Mouse (Mus musculus) liver, embryonic 13.5 days (tissue): Measurements from ENCODE around the gene Bcl6b. TPM values are rescaled to one million over a fixed set of nuclear protein-coding genes. Genes with fewer than 3 reads are reported as not detected.
A peak's percentile ranks its signal among the peaks of the same experiment; 100 is the strongest.

ENCODE experiments used
- ATAC-seq: fragments of 200-750 bp; cut with Nextera tagmentation; 2 replicates; pipeline ENCODE4 v1.8.0; 2017; ENCODE audit warnings: low read depth, mild to moderate bottlenecking, moderate number of reproducible peaks, moderate library complexity
- DNase-seq: peaks from one replicate; pipeline ENCODE4 v3.0.0; 2022
- H3K27ac ChIP-seq: fragments of 300-500 bp; sonication (generic); 2 replicates; pipeline ENCODE4 v1.5.1; 2015; ENCODE audit warnings: moderate library complexity, mild to moderate bottlenecking, inconsistent platforms
- H3K27me3 ChIP-seq: fragments of 300-500 bp; sonication (generic); 2 replicates; pipeline ENCODE4 v1.6.1; 2015; ENCODE audit warnings: mild to moderate bottlenecking, inconsistent platforms
- H3K36me3 ChIP-seq: fragments of 300-500 bp; sonication (generic); 2 replicates; pipeline ENCODE4 v1.6.1; 2015; ENCODE audit warnings: mild to moderate bottlenecking, inconsistent platforms
- H3K4me1 ChIP-seq: fragments of 300-500 bp; sonication (generic); replicated peaks from 2 replicates; pipeline ENCODE4 v1.6.1; 2015; ENCODE audit warnings: inconsistent platforms
- H3K4me2 ChIP-seq: fragments of 300-500 bp; sonication (generic); 2 replicates; pipeline ENCODE4 v1.6.1; 2015; ENCODE audit warnings: inconsistent platforms, mild to moderate bottlenecking, moderate library complexity
- H3K4me3 ChIP-seq: fragments of 300-500 bp; sonication (generic); replicated peaks from 2 replicates; pipeline ENCODE4 v1.5.1; 2015; ENCODE audit warnings: mild to moderate bottlenecking, inconsistent platforms
- H3K9ac ChIP-seq: fragments of 300-500 bp; sonication (generic); 2 replicates; pipeline ENCODE4 v1.6.1; 2015; ENCODE audit warnings: mild to moderate bottlenecking, inconsistent platforms
- H3K9me3 ChIP-seq: fragments of 300-500 bp; sonication (generic); replicated peaks from 2 replicates; pipeline ENCODE4 v1.6.1; 2016; ENCODE audit warnings: inconsistent platforms
- whole genome bisulfite sequencing: fragments of 180-500 bp; shearing (Covaris S2); methylation state at CpG from one replicate; pipeline ENCODE4 v1.1.7; 2015; ENCODE audit not compliant: insufficient replicate concordance; 5-methylcytosine and 5-hydroxymethylcytosine counted together
- polyA plus RNA-seq: library from polyadenylated mRNA; unstranded; fragments of >200 nt; fragmentation: Nextera tagmentation; extraction: Ambion mirVana; gene quantifications from 2 replicates; pipeline ENCODE4 v1.2.1, GENCODE M21; 2015

Bcl6b gene
- 1.6 and 1.8 TPM in 2 replicates for polyA plus RNA-seq

DNA sequence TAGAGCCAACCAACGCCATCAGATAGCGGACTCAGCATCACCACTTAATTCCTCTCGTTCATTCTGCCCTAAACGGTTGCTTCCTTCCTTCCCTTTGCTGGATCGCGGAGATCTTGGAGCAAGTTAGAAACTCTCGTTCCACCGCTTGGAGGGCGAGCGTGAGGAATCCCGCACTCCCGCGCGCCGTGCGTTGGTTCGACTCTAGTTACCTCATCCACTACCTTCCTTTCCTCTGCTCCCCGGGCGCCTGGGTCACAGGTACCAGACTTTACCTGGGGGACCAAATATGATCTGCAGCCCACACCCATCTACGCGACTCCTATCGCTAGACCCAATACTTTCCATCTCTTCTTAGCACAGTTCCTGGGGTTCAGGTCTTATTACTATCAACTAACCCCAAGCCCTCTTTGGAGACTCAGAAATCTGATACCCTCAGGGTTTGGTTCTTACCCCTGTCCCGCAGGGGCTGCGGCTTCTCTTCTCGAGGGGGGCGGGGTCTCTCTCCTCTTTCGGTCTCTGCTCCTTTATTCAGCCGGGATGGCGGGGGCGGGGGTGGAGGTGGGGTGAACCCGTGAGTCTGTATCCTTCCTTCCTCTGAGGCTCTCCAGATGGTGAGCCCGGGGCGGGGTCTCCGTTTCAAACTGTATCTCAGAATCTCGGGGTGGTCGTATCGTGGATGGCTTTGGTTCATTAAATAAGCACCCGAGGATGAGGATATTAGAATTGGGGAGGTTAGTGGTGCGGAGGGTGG lies at the start of gene Bcl6b:
Gene Bcl6b (minus strand): TSS at position 539 of the 751 bp plus-strand sequence.
- no peak for DNase-seq
- Histone ChIP-seq H3K27ac (peak within 1 kb of the TSS; percentile 73), H3K4me1 (peaks cover 87% of the 10 kb centered on the region), H3K9ac (peak within 1 kb of the TSS; percentile 63), H3K36me3 (peaks cover 1% of the 10 kb centered on the region; the same call in 1 of the 2 replicates), H3K4me2 (peak within 1 kb of the TSS; percentile 75), H3K9me3 (no peaks in the 10 kb centered on the region), H3K27me3 (peaks cover 53% of the 10 kb centered on the region), H3K4me3 (peak within 1 kb of the TSS; percentile 53)
- ATAC-seq, result peak; percentile 2; the same call in 1 of the 2 replicates
- 3% methylated on average over 39 of the region's 39 CpGs for WGBS

DNA sequence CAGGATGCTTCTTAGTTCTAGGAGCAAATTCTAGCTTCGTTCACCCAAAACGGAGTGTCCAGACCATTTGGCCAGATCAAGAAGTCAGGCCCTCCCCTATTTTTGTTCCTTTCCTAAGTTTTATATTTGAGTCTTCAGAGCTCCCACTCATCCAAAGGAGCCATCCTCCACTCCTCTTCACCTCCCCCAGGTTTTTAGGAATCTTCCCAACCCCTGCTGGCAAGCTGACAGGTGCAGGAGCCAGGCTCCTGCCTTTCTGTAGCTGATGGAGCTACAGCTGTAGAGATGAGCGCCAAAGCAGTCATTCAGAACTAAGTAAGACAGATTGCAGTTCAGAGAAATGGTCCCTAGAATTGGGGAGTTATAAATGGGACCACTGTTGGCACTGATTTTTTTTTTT lies 49.4 kb upstream of the Bcl6b start:
- Histone ChIP-seq H3K9ac (no peak overlapping the region), H3K36me3 (no peaks in the 10 kb centered on the region), H3K4me1 (peaks cover 3% of the 10 kb centered on the region; the same call in 1 of the 2 replicates), H3K9me3 (no peaks in the 10 kb centered on the region), H3K4me2 (no peak overlapping the region), H3K4me3 (no peak overlapping the region), H3K27me3 (no peaks in the 10 kb centered on the region), H3K27ac (no peak overlapping the region)
- ATAC-seq, result no peak
- no peak for DNase-seq
- 72% methylated on average over 3 of the region's 3 CpGs for WGBS

DNA sequence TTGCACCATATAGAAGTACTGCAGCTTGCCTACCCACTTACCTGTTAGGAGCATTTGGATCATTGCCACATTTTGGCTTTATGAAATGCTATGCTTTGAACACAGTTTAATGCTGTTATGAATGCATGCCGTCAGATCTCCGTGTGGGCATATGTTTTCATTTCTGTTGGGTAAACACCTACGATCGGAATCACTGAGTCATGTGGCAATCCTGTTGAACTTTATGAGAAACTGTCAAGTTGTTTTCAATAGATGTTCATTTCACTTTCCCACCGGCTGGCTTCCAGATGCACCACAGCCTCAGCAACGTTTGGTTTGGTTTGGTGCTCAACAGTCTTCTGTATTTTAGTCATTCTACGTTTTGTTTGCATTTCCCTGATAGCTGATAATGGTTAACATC lies 42.0 kb upstream of the Bcl6b start:
- no peak overlapping the region for H3K27ac ChIP-seq
- no peak for DNase-seq
- no peaks in the 10 kb centered on the region for H3K4me1 ChIP-seq
- no peak overlapping the region for H3K4me2 ChIP-seq
- no peaks in the 10 kb centered on the region for H3K9me3 ChIP-seq
- H3K4me3 ChIP-seq, result no peak overlapping the region
- ATAC-seq, result no peak
- H3K36me3 ChIP-seq, result no peaks in the 10 kb centered on the region
- 70% methylated on average over 7 of the region's 7 CpGs for WGBS
- H3K9ac ChIP-seq, result no peak overlapping the region
- no peaks in the 10 kb centered on the region for H3K27me3 ChIP-seq

- ATAC-seq (no peak), DNase-seq (no peak)
- WGBS, result 70% methylated on average over 1 of the region's 1 CpGs
- H3K4me3 ChIP-seq, result no peak overlapping the region
- H3K9me3 ChIP-seq, result no peaks in the 10 kb centered on the region
- no peak overlapping the region for H3K27ac ChIP-seq
- no peaks in the 10 kb centered on the region for H3K4me1 ChIP-seq
- H3K36me3 ChIP-seq, result no peaks in the 10 kb centered on the region
- no peaks in the 10 kb centered on the region for H3K27me3 ChIP-seq
- H3K4me2 ChIP-seq, result no peak overlapping the region
- H3K9ac ChIP-seq, result no peak overlapping the region
Observed at GRCm38 (mm10) chr11:70266405-70266804, 36.8 kb upstream of the Bcl6b start.

GRCm38 (mm10) chr11:70265819-70266218 lies 36.2 kb upstream of the Bcl6b start:
- H3K4me2 ChIP-seq, result no peak overlapping the region
- no peak for ATAC-seq
- H3K27ac ChIP-seq, result no peak overlapping the region
- H3K9me3 ChIP-seq, result no peaks in the 10 kb centered on the region
- no peaks in the 10 kb centered on the region for H3K36me3 ChIP-seq
- no peak for DNase-seq
- WGBS, result 56% methylated on average over 4 of the region's 4 CpGs
- H3K27me3 ChIP-seq, result no peaks in the 10 kb centered on the region
- no peak overlapping the region for H3K4me3 ChIP-seq
- H3K4me1 ChIP-seq, result no peaks in the 10 kb centered on the region
- H3K9ac ChIP-seq, result no peak overlapping the region

- DNase-seq (no peak), ATAC-seq (no peak)
- 26% methylated on average over 3 of the region's 3 CpGs for WGBS
- H3K27ac ChIP-seq, result no peak overlapping the region
- H3K9ac ChIP-seq, result no peak overlapping the region
- H3K27me3 ChIP-seq, result no peaks in the 10 kb centered on the region
- no peaks in the 10 kb centered on the region for H3K9me3 ChIP-seq
- no peak overlapping the region for H3K4me3 ChIP-seq
- no peaks in the 10 kb centered on the region for H3K36me3 ChIP-seq
- no peaks in the 10 kb centered on the region for H3K4me1 ChIP-seq
- no peak overlapping the region for H3K4me2 ChIP-seq
Observed at GRCm38 (mm10) chr11:70265252-70265651, 35.7 kb upstream of the Bcl6b start.

GRCm38 (mm10) chr11:70259035-70259434 lies 29.4 kb upstream of the Bcl6b start:
- Histone ChIP-seq H3K9me3 (no peaks in the 10 kb centered on the region), H3K4me2 (no peak overlapping the region), H3K27me3 (peaks cover 36% of the 10 kb centered on the region), H3K36me3 (no peaks in the 10 kb centered on the region), H3K4me3 (no peak overlapping the region), H3K9ac (no peak overlapping the region), H3K27ac (no peak overlapping the region), H3K4me1 (peaks cover 8% of the 10 kb centered on the region; the same call in 1 of the 2 replicates)
- DNase-seq (no peak), ATAC-seq (no peak)
- WGBS, result 77% methylated on average over 4 of the region's 4 CpGs

- Histone ChIP-seq H3K27ac (no peak within 1 kb of the TSS), H3K4me3 (peak within 1 kb of the TSS; percentile 35), H3K9ac (peak within 1 kb of the TSS; percentile 26; the same call in 1 of the 2 replicates), H3K36me3 (no peaks in the 10 kb centered on the region), H3K4me1 (peaks cover 8% of the 10 kb centered on the region; the same call in 1 of the 2 replicates), H3K4me2 (peak within 1 kb of the TSS; percentile 43), H3K27me3 (peaks cover 71% of the 10 kb centered on the region), H3K9me3 (no peaks in the 10 kb centered on the region)
- DNase-seq (no peak), ATAC-seq (no peak)
- WGBS, result 3% methylated on average over 25 of the region's 25 CpGs
Observed at GRCm38 (mm10) chr11:70254931-70255531, 25.4 kb upstream of the Bcl6b start, which contains the start of gene Alox12. Alox12 (minus strand) TSS chr11:70255353.

DNA sequence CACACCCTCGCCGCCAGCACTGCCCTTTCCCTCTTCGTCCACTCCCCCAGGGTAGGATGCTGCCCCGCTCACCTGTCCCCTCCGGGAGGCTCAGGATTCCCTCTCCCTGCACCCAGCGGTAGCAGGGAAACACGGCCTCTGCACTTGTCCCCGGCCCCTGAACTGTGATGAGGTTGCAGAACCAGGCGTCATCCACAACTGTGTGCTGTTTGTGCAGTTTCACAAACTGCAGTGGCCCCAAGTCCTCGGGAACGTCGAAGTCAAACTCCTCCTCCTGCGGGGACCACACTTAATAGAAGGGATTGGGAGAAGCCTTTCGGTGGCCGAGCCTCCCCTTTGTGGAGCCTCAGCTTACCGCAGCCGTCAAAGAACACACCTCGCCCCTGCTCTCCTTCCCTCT lies 24.7 kb upstream of the Bcl6b start:
- H3K4me1 ChIP-seq, result peaks cover 8% of the 10 kb centered on the region; the same call in 1 of the 2 replicates
- DNase-seq, result no peak
- H3K9ac ChIP-seq, result peak overlapping the region; percentile 13; the same call in 1 of the 2 replicates
- H3K27ac ChIP-seq, result no peak overlapping the region
- peak overlapping the region; percentile 43 for H3K4me2 ChIP-seq
- no peaks in the 10 kb centered on the region for H3K9me3 ChIP-seq
- H3K4me3 ChIP-seq, result peak overlapping the region; percentile 35
- H3K36me3 ChIP-seq, result no peaks in the 10 kb centered on the region
- ATAC-seq, result no peak
- H3K27me3 ChIP-seq, result peaks cover 72% of the 10 kb centered on the region
- WGBS, result 6% methylated on average over 18 of the region's 18 CpGs

- DNase-seq, result no peak
Observed at GRCm38 (mm10) chr11:70251853-70252252, 22.3 kb upstream of the Bcl6b start.

DNA sequence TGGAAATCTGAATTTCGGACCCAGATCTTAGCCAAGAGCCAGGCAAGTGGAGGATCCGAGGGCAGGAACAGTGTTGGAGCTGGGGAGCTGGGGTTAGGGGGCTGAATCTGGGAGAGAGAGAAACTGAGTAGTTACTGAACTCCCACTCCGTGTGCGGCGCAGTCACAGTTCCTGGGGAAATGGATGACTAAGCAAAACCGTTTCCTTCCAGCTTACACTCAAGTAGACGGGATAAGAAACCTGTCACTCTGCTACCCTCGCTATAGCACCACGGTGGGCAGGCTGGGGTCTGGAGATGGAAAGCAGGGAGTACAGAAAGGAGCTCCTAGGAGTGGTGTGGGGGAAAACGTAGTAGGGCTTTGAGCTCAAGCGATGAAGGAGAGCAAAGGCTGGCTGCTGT lies 20.6 kb upstream of the Bcl6b start:
- Histone ChIP-seq H3K4me1 (peaks cover 8% of the 10 kb centered on the region; the same call in 1 of the 2 replicates), H3K27ac (no peak overlapping the region), H3K9me3 (no peaks in the 10 kb centered on the region), H3K4me3 (no peak overlapping the region), H3K9ac (no peak overlapping the region), H3K4me2 (no peak overlapping the region), H3K27me3 (peaks cover 63% of the 10 kb centered on the region), H3K36me3 (no peaks in the 10 kb centered on the region)
- 21% methylated on average over 11 of the region's 11 CpGs for WGBS
- ATAC-seq, result no peak
- no peak for DNase-seq

More at GRCm38 (mm10) chr11:70251853-70252252, 22.3 kb upstream of the Bcl6b start:
- Histone ChIP-seq H3K36me3 (no peaks in the 10 kb centered on the region), H3K9ac (no peak overlapping the region), H3K4me1 (peaks cover 8% of the 10 kb centered on the region; the same call in 1 of the 2 replicates), H3K4me2 (no peak overlapping the region), H3K4me3 (no peak overlapping the region), H3K27me3 (peaks cover 71% of the 10 kb centered on the region), H3K27ac (no peak overlapping the region), H3K9me3 (no peaks in the 10 kb centered on the region)
- ATAC-seq, result 0 out of 2 replicates have a peak, but pooled peaks have one; percentile 26
- 51% methylated on average over 8 of the region's 8 CpGs for WGBS
